Mouse (Mus musculus) G1E-ER4 (cell line): ENCODE results near the gene Adig. TPM values are rescaled to one million over a fixed set of nuclear protein-coding genes. Genes with fewer than 3 reads are reported as not detected.

Experiments used
- GATA1 ChIP-seq: IDR thresholded peaks from one replicate; pipeline ENCODE4 v1.8.0; 2012; ENCODE audit warnings: low read length, inconsistent platforms
- polyA plus RNA-seq: library from polyadenylated mRNA; stranded (reverse); fragments of >175 nt; gene quantifications from 2 replicates; pipeline ENCODE4 v1.2.3, GENCODE M21; 2012

The Adig gene
- polyA plus RNA-seq: not detected in 2 replicates

- no peak for TF ChIP-seq GATA1
Observed at GRCm38 (mm10) chr2:158501836-158502812, at the start of gene Adig. Gene Adig (plus strand): TSS chr2:158502612.

GRCm38 (mm10) chr2:158456451-158456850 is 46.0 kb upstream of the Adig start:
- no peak for TF ChIP-seq GATA1

- no peak for TF ChIP-seq GATA1
Observed at GRCm38 (mm10) chr2:158457610-158458009, 44.8 kb upstream of the Adig start.

GRCm38 (mm10) chr2:158462450-158462849 is 40.0 kb upstream of the Adig start:
- TF ChIP-seq GATA1: no peak

- TF ChIP-seq GATA1: no peak
Observed at GRCm38 (mm10) chr2:158474159-158474558, 28.3 kb upstream of the Adig start.

GRCm38 (mm10) chr2:158477640-158478039 is 24.8 kb upstream of the Adig start:
- no peak for TF ChIP-seq GATA1

GRCm38 (mm10) chr2:158498457-158498856 is 4.0 kb upstream of the Adig start:
- no peak for TF ChIP-seq GATA1

- TF ChIP-seq GATA1: no peak
Observed at GRCm38 (mm10) chr2:158503226-158503625, 814 bp downstream of the Adig start.

- TF ChIP-seq GATA1: no peak
Observed at GRCm38 (mm10) chr2:158503671-158504070, 1.3 kb downstream of the Adig start.

- no peak for TF ChIP-seq GATA1
Observed at GRCm38 (mm10) chr2:158506475-158506874, 4.1 kb downstream of the Adig start.

- TF ChIP-seq GATA1: no peak
Observed at GRCm38 (mm10) chr2:158507046-158507445, 4.6 kb downstream of the Adig start.

GRCm38 (mm10) chr2:158510665-158511064 is 8.3 kb downstream of the Adig start:
- no peak for TF ChIP-seq GATA1

GRCm38 (mm10) chr2:158512528-158512927 is 10.1 kb downstream of the Adig start, which contains the start of gene Arhgap40:
Gene Arhgap40 (plus strand): TSS chr2:158512796.
- no peak for TF ChIP-seq GATA1

- TF ChIP-seq GATA1: no peak
Observed at GRCm38 (mm10) chr2:158513821-158514336, 11.5 kb downstream of the Adig start.

GRCm38 (mm10) chr2:158518583-158518982 is 16.2 kb downstream of the Adig start:
- TF ChIP-seq GATA1: no peak

- TF ChIP-seq GATA1: no peak
Observed at GRCm38 (mm10) chr2:158519071-158519470, 16.7 kb downstream of the Adig start.

GRCm38 (mm10) chr2:158519800-158520199 is 17.4 kb downstream of the Adig start:
- TF ChIP-seq GATA1: no peak
